Mouse (Mus musculus): ENCODE data around the gene Plet1. TPM values are rescaled to one million over a fixed set of nuclear protein-coding genes. Genes with fewer than 3 reads are reported as not detected.

Plet1 gene
- total and polyA plus RNA-seq, 2 experiments from 2014 or later = 0.33 to 0.80 TPM

- Histone ChIP-seq H3K9ac (replicated peaks; ENCODE audit: low read length, poor library complexity, severe bottlenecking) (no peak overlapping the region), H3K9me3 (ENCODE audit: low read length) (no peaks in the 10 kb centered on the region), H3K36me3 (ENCODE audit: insufficient read depth, low read length) (no peaks in the 10 kb centered on the region), H3K27me3 (ENCODE audit: insufficient read depth, low read length) (no peaks in the 10 kb centered on the region), H3K27ac (ENCODE audit: low read depth, low read length) (no peak overlapping the region), H3K4me3 (ENCODE audit: low read depth, low read length) (no peak overlapping the region), H3K4me1 (ENCODE audit: insufficient read depth, low read length) (no peaks in the 10 kb centered on the region), H3K4me2 (ENCODE audit: low read depth, low read length, poor library complexity, severe bottlenecking) (no peak overlapping the region)
- DNase-seq (ENCODE audit: low spot score) (peak; percentile 76), ATAC-seq (ENCODE audit: low FRiP score) (no peak)
- 48% methylated on average over 18 of the region's 19 CpGs for WGBS
- peak; percentile 86 for TF ChIP-seq CTCF (IDR thresholded peaks at IDR 0.05)
Measured at GRCm38 (mm10) chr9:50462494-50463204, 31.7 kb upstream of the Plet1 start.

GRCm38 (mm10) chr9:50463205-50463508 lies 31.2 kb upstream of the Plet1 start:
- H3K4me2 ChIP-seq (ENCODE audit: low read depth, low read length, poor library complexity, severe bottlenecking) = no peak overlapping the region
- H3K9ac ChIP-seq (replicated peaks; ENCODE audit: low read length, poor library complexity, severe bottlenecking) = no peak overlapping the region
- H3K27me3 ChIP-seq (ENCODE audit: insufficient read depth, low read length) = no peaks in the 10 kb centered on the region
- no peak for TF ChIP-seq CTCF (IDR thresholded peaks at IDR 0.05)
- no peak overlapping the region for H3K27ac ChIP-seq (ENCODE audit: low read depth, low read length)
- ATAC-seq (ENCODE audit: low FRiP score) = no peak
- H3K4me3 ChIP-seq (ENCODE audit: low read depth, low read length) = no peak overlapping the region
- no peaks in the 10 kb centered on the region for H3K4me1 ChIP-seq (ENCODE audit: insufficient read depth, low read length)
- H3K9me3 ChIP-seq (ENCODE audit: low read length) = no peaks in the 10 kb centered on the region
- no peaks in the 10 kb centered on the region for H3K36me3 ChIP-seq (ENCODE audit: insufficient read depth, low read length)
- no peak for DNase-seq (ENCODE audit: low spot score)
- WGBS = 41% methylated on average over 4 of the region's 4 CpGs

GRCm38 (mm10) chr9:50470377-50471100 lies 23.8 kb upstream of the Plet1 start:
- Histone ChIP-seq H3K36me3 (ENCODE audit: insufficient read depth, low read length) (no peaks in the 10 kb centered on the region), H3K4me1 (ENCODE audit: insufficient read depth, low read length) (no peaks in the 10 kb centered on the region), H3K9ac (replicated peaks; ENCODE audit: low read length, poor library complexity, severe bottlenecking) (no peak overlapping the region), H3K4me3 (ENCODE audit: low read depth, low read length) (no peak overlapping the region), H3K27ac (ENCODE audit: low read depth, low read length) (no peak overlapping the region), H3K9me3 (ENCODE audit: low read length) (no peaks in the 10 kb centered on the region), H3K27me3 (ENCODE audit: insufficient read depth, low read length) (no peaks in the 10 kb centered on the region), H3K4me2 (ENCODE audit: low read depth, low read length, poor library complexity, severe bottlenecking) (no peak overlapping the region)
- DNase-seq (ENCODE audit: low spot score) (no peak), ATAC-seq (ENCODE audit: low FRiP score) (no peak)
- no peak for TF ChIP-seq CTCF (IDR thresholded peaks at IDR 0.05)
- 80% methylated on average over 5 of the region's 5 CpGs for WGBS

GRCm38 (mm10) chr9:50471181-50471901 lies 23.0 kb upstream of the Plet1 start:
- Histone ChIP-seq H3K4me2 (ENCODE audit: low read depth, low read length, poor library complexity, severe bottlenecking) (no peak overlapping the region), H3K27me3 (ENCODE audit: insufficient read depth, low read length) (no peaks in the 10 kb centered on the region), H3K9me3 (ENCODE audit: low read length) (no peaks in the 10 kb centered on the region), H3K27ac (ENCODE audit: low read depth, low read length) (no peak overlapping the region), H3K36me3 (ENCODE audit: insufficient read depth, low read length) (no peaks in the 10 kb centered on the region), H3K4me3 (ENCODE audit: low read depth, low read length) (no peak overlapping the region), H3K4me1 (ENCODE audit: insufficient read depth, low read length) (no peaks in the 10 kb centered on the region), H3K9ac (replicated peaks; ENCODE audit: low read length, poor library complexity, severe bottlenecking) (no peak overlapping the region)
- 84% methylated on average over 13 of the region's 13 CpGs for WGBS
- no peak for TF ChIP-seq CTCF (IDR thresholded peaks at IDR 0.05)
- DNase-seq (ENCODE audit: low spot score) = no peak
- no peak for ATAC-seq (ENCODE audit: low FRiP score)

- Histone ChIP-seq H3K4me1 (ENCODE audit: insufficient read depth, low read length) (no peaks in the 10 kb centered on the region), H3K4me3 (ENCODE audit: low read depth, low read length) (no peak overlapping the region), H3K27me3 (ENCODE audit: insufficient read depth, low read length) (peaks cover 3% of the 10 kb centered on the region; the same call in 1 of the 2 replicates), H3K36me3 (ENCODE audit: insufficient read depth, low read length) (no peaks in the 10 kb centered on the region), H3K9ac (replicated peaks; ENCODE audit: low read length, poor library complexity, severe bottlenecking) (no peak overlapping the region), H3K4me2 (ENCODE audit: low read depth, low read length, poor library complexity, severe bottlenecking) (no peak overlapping the region), H3K9me3 (ENCODE audit: low read length) (no peaks in the 10 kb centered on the region), H3K27ac (ENCODE audit: low read depth, low read length) (no peak overlapping the region)
- no peak for TF ChIP-seq CTCF (IDR thresholded peaks at IDR 0.05)
- WGBS = 87% methylated on average over 7 of the region's 7 CpGs
- DNase-seq (ENCODE audit: low spot score) (no peak), ATAC-seq (ENCODE audit: low FRiP score) (no peak)
Measured at GRCm38 (mm10) chr9:50475318-50475717, 19.0 kb upstream of the Plet1 start.

GRCm38 (mm10) chr9:50475745-50476144 lies 18.6 kb upstream of the Plet1 start:
- H3K27me3 ChIP-seq (ENCODE audit: insufficient read depth, low read length) = peaks cover 3% of the 10 kb centered on the region; the same call in 1 of the 2 replicates
- H3K27ac ChIP-seq (ENCODE audit: low read depth, low read length) = no peak overlapping the region
- WGBS = 58% methylated on average over 8 of the region's 8 CpGs
- no peaks in the 10 kb centered on the region for H3K36me3 ChIP-seq (ENCODE audit: insufficient read depth, low read length)
- no peak for ATAC-seq (ENCODE audit: low FRiP score)
- H3K4me3 ChIP-seq (ENCODE audit: low read depth, low read length) = no peak overlapping the region
- no peak for TF ChIP-seq CTCF (IDR thresholded peaks at IDR 0.05)
- DNase-seq (ENCODE audit: low spot score) = no peak
- H3K9me3 ChIP-seq (ENCODE audit: low read length) = no peaks in the 10 kb centered on the region
- H3K4me2 ChIP-seq (ENCODE audit: low read depth, low read length, poor library complexity, severe bottlenecking) = no peak overlapping the region
- no peaks in the 10 kb centered on the region for H3K4me1 ChIP-seq (ENCODE audit: insufficient read depth, low read length)
- no peak overlapping the region for H3K9ac ChIP-seq (replicated peaks; ENCODE audit: low read length, poor library complexity, severe bottlenecking)

Data from midbrain, postnatal 0 days (tissue).